Mouse (Mus musculus) right cerebral cortex, postnatal 14 days (tissue): ENCODE data around the gene Mfsd4b1.

Experiments used
- DNase-seq: peaks from one replicate; pipeline ENCODE4 v3.0.0; 2022

The Mfsd4b1 gene

DNA sequence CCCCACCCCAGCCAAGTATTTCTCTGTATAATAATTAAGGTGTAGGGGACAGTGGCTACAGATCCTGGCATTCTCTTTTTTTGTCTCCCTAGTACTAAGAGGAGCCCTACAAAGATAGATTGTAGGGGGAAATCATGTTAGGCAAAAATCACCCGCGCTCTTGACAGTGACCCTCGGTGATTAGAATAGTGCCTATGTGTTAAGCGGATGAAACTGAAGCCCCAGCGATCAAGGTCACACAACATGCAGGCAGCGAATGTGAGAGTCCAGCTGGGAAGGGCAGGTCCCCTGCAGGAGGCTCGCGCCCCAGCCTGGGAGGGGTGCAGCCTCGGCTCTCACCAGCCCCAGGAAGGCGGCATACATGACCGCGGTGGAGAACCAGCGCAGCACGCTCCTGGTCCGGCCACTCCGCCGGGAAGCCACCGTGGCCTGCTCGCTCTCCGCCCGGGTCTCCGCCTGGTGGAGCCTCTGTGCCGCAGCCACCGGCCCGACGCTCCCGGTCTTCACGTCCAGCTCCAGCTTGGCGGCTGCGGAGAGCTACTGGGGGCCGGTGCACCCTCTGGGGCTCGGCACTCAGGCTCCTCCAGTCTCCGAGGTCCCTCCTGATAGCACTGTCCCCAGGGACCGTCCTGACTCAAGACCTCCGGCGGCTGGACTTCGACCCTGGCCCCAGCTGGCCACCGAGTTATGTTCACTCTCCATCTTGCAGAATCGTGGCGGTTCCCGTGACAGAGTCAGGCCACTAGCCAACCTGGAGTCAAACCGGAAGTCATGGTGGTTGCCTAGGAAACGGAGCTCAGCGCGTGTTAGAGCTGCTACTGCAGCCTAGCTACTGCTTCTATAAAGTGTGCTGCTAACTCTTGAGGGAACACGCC lies at the start of gene Mfsd4b1:
Mfsd4b1 (minus strand) TSS at position 715 of the 875 bp plus-strand sequence.
- peak; percentile 82 for DNase-seq

DNA sequence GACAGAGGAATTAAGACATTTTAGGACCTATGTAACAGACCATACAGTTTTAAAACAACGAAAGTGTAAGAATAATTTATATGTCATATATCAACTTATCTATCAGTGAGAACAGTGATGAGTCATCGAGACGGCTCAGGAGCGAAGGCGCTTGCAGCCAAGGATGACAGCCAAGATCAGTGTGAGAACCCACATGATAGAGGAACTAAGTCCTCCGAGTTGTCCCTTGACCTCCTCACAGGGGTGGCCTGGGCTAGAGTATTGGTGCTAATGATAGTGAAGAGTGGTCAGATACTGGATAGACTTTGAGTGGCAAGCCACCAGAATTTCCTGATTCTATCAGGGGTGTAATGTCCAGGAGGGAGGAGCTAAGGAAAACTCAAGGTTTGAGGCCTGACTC lies 48.5 kb upstream of the Mfsd4b1 start:
- no peak for DNase-seq

DNA sequence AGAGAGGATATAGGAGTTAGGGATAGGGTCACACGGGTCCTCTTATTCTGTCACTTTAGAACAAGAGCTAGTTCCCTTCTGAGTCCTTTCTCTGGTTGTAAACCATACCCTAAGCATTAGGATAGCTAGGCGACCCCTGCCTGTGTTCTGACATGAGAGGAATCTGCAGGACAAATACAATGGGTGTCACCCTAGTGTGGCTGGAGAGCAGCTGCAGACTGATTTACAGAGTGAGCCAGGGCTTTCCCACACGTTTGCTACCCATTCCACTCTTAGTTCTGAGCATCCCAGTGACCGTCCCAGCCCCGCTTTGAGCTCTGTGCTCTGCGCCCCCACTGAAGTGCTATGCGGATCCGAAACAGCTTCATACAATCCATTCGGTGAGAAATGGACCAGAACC lies 45.6 kb upstream of the Mfsd4b1 start:
- DNase-seq: no peak

DNA sequence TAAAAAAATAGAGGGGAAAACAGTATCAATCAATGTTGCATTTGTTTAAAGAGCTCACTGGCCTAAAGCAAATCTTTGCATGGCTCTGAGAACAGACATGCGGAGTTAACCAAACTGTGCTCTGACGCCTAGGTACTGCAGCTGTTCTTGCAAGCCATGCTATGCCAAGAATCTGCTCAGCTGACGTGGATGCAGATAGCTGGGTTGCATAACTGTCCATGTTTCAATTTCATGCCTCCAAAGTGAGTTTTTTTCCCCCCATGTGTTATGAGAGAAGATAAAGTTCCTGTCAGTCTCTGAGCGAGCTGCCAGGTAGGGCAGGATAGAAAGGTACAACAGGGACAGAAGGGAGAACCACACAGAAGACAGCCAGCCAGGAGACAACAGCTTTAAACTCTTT lies 44.2 kb upstream of the Mfsd4b1 start:
- DNase-seq: no peak

DNA sequence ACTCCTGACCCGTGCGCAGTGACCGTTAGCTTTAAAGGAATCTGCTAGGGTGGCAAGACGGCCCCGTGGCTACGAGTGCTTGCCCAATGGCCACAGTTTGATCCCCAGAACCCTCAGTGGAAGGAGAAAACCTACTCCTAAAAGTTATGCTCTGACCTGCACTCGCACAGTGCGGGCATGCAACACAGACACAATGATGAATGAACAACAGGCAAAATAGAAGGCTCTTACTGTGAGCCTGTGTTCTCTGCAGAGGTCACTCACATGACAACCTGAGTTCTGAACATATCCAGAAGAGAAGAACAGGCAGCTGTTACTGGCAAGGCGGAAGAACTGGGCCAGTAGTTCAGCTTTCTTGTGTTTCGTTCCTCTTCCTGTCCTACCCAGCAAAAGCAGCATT lies 43.5 kb upstream of the Mfsd4b1 start:
- DNase-seq: no peak

DNA sequence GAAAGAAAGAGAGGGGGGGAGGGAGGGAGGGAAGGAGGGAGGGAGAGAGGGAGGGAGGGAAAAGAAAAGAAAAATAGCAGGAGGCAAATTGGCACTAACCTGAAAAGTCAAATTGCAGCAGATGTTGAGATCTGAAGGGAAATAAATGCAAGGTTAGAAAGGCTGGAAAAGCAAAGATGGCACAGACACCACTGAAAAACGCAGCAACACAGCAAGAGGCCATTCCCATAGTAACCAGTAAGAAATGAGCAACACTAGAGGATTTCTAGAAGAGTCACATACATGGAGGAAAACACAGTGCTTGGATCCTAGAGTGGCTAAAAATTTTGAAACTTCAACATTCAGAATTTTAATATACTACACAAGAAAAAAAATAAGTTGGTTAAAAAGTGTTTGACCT lies 42.5 kb upstream of the Mfsd4b1 start:
- DNase-seq: no peak

DNA sequence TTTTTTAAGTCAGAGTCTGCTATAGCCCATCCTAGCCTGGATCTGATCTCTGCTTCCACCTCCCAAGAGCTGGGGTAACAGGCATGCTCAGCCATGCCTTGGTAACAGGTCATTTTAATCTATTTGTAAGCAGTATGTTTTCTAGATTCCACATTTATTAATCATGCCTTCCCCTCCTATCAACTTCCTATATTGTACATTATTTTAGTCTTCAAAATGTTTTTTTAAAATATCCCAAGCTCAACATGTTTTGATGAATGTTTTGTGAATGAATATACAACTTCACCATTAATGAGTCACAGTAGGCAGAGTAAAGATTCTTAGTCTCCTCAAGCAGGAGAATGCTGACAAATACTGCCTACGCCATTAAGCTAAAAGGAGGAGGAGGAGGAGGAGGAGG lies 42.0 kb upstream of the Mfsd4b1 start:
- no peak for DNase-seq

DNA sequence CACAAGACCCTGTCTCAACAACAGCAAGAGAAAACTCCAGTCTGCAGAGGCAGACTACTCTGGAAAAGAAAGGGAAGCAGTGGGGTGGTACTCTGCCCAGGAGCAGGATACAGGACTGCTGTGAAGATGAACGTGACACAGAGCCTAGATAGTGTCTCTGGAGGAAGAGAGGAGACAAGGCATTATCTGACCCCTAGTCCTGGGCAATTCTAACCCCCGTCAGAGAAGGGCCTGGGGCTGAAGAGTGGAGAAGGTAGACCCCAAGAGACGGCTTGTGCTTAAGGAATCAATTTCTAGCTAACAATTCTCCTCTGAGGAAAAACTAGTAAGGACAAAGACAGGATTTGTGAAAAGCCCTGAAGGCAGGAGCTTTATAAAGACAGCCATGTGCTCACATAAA lies 40.3 kb upstream of the Mfsd4b1 start:
- no peak for DNase-seq

DNA sequence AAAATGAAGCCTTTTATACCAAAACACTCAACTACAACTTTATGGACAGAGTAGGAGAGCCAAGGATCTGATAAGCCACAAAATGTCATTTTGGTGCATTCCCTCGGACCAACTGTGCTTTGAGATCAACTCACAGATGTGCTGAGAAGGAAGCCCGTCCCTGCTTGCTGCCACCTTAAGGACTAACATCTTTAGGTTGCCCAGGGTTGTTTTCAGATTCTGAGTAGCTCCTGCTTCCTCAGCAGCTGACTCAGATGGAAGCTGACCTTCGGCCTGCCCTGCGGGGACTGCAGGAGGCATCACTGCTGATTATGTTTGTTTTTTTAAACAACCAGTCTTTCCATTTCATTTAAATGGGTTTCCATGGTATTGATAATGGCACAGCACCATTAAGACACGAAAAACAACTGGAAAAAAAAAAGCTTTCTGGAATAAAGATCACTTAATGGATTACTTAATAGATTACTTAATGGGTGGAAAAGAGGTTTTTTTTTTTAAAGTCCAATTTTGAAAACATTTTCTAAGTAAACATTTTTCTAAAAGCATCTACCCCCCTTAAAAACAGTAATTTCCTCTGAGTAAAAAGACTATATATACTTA lies 38.3 kb upstream of the Mfsd4b1 start:
- no peak for DNase-seq

DNA sequence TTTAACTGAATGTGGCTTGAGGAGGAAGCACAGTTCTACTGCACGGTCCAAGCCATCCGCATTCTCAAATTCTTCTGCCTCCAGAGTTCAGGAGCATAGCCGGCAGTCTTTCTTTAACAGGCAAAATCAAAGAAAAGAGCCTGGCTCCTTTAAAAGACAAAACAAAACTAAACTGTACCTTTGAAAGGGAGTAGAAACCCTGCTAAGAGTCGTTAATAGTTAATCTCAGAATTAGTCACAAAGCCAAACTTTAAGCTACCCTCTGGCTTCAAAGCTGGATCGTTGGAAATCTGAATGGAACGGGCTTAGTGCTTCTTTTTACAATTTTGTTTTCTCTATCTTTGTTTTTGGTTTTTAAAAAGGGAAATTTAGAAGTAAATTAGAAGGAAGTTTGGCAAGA lies 37.7 kb upstream of the Mfsd4b1 start:
- DNase-seq: no peak

DNA sequence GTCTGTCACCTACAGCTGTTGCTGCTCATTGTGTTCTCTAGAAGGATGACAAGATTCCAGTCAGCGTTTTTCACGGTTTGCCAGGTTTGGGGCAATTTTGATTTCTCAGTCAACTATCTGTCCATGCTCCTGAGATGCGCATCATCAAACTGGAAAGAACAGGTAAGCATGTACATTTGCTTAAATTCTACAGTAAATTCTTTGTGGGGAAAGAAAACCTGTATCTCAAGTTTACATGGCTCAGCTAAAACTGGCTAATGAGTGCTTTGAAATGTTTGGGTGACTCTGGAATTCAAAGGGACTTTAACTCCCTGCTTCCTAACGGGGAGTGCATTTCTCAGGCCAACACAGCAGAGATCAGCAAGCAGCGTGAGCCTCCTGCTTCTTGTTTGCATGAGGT lies 36.9 kb upstream of the Mfsd4b1 start:
- no peak for DNase-seq

DNA sequence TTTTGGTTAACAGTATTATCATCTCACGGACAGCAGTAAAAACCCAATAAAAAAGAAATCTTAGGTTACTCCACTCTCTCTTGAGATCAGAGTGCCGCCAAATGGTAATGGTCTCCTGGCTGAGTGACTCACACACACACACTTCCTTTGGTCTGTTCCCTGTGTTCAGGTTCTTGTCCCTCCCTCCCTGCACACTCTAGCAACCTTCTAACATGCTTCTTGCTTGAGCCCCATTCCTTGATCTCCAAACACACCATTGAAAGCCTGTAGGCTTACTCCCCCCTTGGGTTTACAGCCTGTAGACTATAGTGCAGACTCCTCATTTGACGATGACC lies 33.7 kb upstream of the Mfsd4b1 start:
- no peak for DNase-seq

DNA sequence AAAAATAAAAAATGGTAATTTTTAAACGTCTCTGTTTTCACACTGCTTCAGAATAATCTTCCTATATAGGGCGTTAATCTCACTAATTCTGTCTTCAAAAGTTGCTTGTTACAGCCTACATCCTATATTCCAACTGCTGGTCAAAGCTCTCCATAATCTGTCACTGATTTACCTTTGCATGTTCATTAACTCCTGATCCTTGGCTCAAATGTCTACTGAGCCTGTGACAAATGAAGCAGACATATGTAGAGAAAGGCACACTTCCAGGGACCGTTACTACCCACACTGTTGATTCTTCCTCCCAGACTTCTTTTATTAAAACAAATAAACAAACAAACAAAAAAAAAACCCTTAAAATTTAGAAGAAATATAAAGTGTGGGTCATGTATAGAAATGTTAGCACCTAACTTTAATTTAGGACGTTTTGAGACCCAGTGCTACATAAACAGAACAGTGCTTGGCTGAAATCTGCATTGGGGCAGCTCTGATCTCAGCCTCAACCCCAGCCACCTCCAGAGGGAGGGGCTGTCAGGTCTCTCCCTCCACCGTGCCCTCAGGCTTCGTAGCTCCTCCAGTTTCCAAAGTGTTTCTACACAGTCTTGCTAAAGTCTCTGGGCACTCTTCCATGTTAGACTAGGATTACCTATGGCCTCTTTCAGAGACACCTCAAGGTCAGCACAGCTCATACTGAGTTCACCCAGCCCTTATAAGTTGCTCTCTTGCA lies 33.2 kb upstream of the Mfsd4b1 start:
- DNase-seq: no peak

DNA sequence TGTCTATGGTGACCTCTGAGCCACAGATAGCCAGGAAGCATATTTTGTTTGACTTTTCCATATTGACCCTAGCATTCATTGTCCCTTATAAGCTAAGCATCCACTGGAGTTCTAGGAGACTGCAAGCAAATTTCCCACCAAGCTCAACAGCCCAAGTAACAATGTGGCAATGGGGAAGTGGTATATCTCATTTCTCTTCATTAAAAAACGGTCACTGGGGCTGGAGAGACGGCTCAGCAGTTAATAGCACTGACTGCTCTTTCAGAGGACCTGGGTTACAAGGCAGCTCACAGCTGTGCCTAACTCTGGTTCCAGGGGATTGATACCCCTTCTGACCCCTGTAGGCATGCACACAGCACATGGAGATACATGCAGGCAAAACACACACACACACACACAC lies 32.5 kb upstream of the Mfsd4b1 start:
- no peak for DNase-seq

DNA sequence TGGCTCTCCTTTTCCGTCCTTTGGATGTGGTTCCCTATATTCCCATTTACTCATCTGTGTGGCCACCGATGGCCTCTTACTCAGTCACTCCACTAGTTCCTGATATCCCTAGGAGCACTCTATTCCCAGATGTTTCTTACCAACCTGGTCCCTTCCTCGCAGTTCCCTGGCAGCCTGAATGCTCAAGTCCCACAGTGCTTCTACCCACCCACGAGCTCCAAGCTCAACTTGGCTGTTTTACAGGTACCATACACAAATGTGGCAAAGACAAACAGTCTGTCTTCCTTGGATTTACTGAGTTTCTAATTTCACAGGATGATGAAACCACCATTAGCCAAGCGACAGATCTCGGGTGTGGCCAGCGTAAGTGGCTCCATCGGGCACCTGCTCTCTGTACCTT lies 29.4 kb upstream of the Mfsd4b1 start:
- DNase-seq: no peak

DNA sequence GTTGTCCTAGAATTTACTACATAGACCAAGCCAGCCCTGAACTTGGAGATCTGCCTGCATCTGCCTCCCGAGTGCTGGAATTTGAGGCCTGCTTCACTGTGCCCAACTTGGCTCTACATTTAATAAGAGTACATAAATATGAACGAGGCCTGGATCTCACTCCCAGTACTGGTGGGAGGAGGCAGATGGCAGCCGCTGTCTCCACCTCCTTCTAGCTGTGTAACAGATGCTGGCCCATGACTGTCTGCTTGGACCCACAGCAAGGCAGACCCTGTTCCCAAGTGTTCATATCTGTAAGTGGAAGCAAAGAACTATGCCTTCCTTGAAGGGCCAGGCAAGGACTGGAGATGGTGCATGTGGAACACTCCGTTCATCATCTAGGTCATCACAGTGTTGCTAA lies 28.8 kb upstream of the Mfsd4b1 start:
- peak; percentile 21 for DNase-seq

DNA sequence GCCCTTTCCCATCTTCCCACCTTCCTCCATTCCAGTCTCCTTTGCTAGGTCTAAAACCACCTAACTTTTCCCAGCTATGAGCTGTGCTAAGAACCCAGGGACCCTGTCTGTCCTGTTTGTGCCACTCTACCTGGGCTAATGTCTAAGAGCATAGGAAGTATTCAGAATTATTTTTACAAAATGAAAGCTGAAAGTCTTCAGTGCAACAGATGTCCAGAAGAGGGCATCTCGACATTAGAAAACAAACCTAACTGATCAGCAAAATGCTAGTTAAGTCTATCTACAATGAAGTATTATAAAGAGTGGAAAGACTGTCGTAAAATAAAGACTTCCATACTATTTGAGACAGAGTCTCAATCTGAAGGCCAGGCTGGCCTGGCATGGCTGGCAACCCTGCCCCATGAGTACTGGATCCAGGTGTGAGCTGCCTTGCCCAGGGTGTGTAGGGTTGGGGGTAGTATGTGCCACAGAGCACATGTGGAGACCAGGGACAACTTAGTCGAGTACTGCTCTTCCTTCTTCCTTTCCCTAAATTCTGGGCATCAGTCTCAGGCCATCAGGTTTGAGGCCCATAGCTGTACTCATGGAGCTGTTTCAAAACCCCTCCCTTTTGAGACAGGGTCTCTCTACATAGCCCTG lies 28.3 kb upstream of the Mfsd4b1 start:
- DNase-seq: no peak

DNA sequence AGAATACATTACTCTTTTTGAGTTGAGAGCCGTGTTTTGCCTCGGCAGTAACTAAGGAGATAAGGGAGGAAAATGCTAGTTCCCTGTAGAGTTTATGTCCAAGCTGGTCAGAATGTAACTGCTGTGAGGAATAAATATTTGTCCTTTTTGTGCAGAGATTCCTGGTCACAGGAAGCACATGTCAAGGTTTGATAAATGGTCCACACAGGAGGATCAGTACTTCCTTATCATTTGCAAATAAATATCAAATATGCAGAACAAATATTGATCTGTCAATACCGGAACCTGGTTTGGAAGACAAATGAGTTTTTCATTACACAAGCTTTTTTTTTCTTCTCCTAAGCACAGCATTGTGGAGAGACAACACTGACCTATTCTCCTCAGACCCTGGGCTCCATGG lies 26.9 kb upstream of the Mfsd4b1 start:
- DNase-seq: no peak

DNA sequence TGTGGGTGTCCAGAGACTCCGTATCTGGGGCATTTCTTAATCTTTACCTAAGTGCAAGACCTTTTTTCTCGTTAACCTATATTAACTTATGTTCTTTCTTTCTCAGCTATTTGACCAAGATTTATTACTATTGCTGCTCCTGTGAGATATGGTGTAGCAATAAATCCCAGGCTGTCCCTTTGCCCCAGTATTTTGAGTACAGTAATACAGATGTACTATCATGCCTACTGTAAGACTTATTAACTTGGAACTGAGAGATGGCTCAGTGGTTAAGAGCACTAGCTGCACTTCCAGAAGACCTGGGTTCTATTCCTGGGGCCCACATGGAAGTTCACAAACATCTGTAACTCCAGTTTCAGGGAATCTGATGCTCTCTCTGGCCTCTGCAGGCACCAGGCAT lies 25.7 kb upstream of the Mfsd4b1 start:
- no peak for DNase-seq

DNA sequence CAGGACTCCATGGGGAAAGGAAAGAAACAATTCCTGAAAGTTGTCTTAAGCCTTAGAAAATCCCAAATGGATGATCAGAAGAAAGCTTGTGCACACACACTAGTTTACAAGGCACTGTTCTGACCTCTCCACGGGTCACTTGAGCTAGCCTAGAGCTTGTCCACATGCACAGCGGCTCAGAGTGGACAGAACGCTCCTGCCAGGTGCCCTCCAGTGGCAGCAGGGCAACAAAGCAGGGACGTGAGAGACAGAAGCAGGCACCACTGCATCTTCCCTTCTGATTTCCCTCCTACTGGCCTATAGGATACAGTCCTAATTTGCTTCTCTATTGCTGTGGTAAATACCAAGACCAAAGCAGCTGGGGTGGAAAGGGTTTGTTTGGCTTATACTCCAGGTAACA lies 16.3 kb upstream of the Mfsd4b1 start:
- no peak for DNase-seq

DNA sequence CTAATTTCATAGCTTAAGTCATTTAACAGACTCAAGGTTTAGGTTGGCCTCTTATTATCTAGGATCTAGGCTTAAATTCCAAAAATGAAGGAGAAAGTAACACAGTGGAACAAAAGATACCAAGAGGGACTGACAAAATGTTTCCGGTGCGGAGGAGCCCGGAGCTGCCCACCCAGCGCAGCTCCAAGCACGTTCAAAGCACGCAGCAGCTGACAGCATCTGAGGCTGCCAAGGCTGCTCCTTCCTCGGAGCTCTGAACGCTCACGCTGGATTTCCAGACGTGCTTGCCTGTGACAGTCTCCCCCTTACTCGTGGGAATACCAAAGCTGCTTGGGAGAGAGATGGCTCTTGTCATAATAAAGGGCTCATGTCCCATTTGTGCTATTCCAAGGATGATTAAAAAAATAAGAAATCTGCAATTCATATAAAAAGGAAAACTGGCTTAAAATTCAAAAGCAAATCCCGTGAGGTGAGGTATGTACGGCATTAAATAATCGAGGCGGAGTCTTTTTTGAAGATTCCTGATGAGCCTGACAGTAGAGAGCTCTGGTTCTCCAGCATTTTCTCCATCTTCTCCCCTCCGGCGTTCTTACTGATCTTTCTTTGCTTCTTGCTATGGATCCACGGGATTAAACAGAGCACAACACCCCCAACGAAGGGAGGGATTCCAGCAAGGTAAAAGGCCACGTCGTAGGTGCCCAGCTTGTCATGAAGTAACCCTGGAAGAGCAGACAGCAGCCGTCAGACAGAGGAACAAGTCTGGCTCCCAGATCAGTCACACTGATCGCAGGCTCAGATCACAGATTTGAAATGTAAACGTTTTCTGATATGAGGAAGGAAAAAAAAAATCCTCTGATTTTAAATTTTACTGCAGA lies 11.9 kb upstream of the Mfsd4b1 start:
- DNase-seq: peak; percentile 64

DNA sequence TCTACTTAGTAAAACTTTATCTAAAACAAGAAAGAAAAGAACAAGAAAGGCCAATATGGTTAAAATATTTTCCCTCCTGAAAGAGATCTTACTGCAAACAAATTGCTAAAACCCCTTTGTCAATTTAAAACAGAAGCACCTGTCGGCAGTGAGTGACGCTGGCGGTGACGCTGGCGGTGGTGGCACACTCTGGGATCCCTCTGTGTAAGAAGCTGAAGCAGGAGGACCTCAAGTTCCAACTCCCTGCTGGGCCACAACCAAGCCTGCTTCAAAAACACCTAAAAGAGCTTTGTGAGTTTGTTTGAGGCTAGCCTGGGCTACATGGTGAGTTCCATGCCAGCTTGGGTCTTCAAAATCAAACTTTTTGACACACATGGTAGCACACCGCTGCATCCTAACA lies 9.9 kb upstream of the Mfsd4b1 start:
- no peak for DNase-seq

DNA sequence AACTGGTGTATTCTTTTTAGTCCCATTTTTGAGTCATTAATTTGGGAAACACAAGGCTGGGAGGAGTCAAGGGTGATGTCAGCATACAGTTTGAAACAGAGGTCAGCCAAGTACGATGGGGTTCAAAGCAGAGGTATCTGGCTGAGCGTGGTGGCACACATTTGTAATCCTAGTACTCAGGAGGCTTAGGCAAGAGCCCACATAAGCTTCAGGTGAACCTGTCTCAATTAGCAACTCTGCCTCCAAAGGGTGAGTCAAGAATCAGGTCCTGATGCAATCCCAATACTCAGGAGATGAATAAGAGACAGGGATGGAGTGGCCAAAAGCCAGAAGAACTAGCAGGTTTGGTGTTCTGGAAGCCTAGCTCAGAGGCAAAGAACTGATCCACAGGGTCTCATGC lies 7.8 kb upstream of the Mfsd4b1 start:
- no peak for DNase-seq
